Mouse (Mus musculus): ENCODE data around the gene Zzz3. TPM values are rescaled to one million over a fixed set of nuclear protein-coding genes. Genes with fewer than 3 reads are reported as not detected.

The Zzz3 gene
- polyA plus RNA-seq, 1 experiment from 2014 or later: 10.8 TPM

GRCm38 (mm10) chr3:152497084-152497483 is 101.8 kb downstream of the Zzz3 start:
- Histone ChIP-seq H3K9ac (no peak overlapping the region), H3K4me2 (no peak overlapping the region), H3K27me3 (no peaks in the 10 kb centered on the region), H3K4me1 (replicated peaks) (no peaks in the 10 kb centered on the region), H3K36me3 (replicated peaks) (no peaks in the 10 kb centered on the region), H3K27ac (replicated peaks) (no peak overlapping the region), H3K9me3 (replicated peaks) (no peaks in the 10 kb centered on the region), H3K4me3 (replicated peaks) (no peak overlapping the region)
- ATAC-seq (ENCODE audit: insufficient read depth): no peak
- WGBS (ENCODE audit: insufficient replicate concordance): 72% methylated on average over 7 of the region's 7 CpGs

- H3K9me3 ChIP-seq (replicated peaks): no peaks in the 10 kb centered on the region
- no peaks in the 10 kb centered on the region for H3K27me3 ChIP-seq
- ATAC-seq (ENCODE audit: insufficient read depth): no peak
- WGBS (ENCODE audit: insufficient replicate concordance): 65% methylated on average over 2 of the region's 2 CpGs
- no peak overlapping the region for H3K9ac ChIP-seq
- no peak overlapping the region for H3K4me2 ChIP-seq
- no peaks in the 10 kb centered on the region for H3K36me3 ChIP-seq (replicated peaks)
- H3K27ac ChIP-seq (replicated peaks): no peak overlapping the region
- H3K4me3 ChIP-seq (replicated peaks): no peak overlapping the region
- H3K4me1 ChIP-seq (replicated peaks): no peaks in the 10 kb centered on the region
These were observed 102.6 kb downstream of the Zzz3 start for GRCm38 (mm10) chr3:152497842-152498241.

GRCm38 (mm10) chr3:152498968-152499696 is 103.9 kb downstream of the Zzz3 start:
- no peak overlapping the region for H3K4me2 ChIP-seq
- no peak overlapping the region for H3K27ac ChIP-seq (replicated peaks)
- no peaks in the 10 kb centered on the region for H3K36me3 ChIP-seq (replicated peaks)
- H3K27me3 ChIP-seq: no peaks in the 10 kb centered on the region
- no peaks in the 10 kb centered on the region for H3K9me3 ChIP-seq (replicated peaks)
- ATAC-seq (ENCODE audit: insufficient read depth): no peak
- H3K9ac ChIP-seq: no peak overlapping the region
- H3K4me1 ChIP-seq (replicated peaks): no peaks in the 10 kb centered on the region
- H3K4me3 ChIP-seq (replicated peaks): no peak overlapping the region
- WGBS (ENCODE audit: insufficient replicate concordance): 49% methylated on average over 2 of the region's 2 CpGs

GRCm38 (mm10) chr3:152507900-152508299 is 112.6 kb downstream of the Zzz3 start:
- ATAC-seq (ENCODE audit: insufficient read depth): no peak
- Histone ChIP-seq H3K4me1 (replicated peaks) (no peaks in the 10 kb centered on the region), H3K9ac (no peak overlapping the region), H3K27me3 (no peaks in the 10 kb centered on the region), H3K36me3 (replicated peaks) (no peaks in the 10 kb centered on the region), H3K4me2 (no peak overlapping the region), H3K27ac (replicated peaks) (no peak overlapping the region), H3K9me3 (replicated peaks) (no peaks in the 10 kb centered on the region), H3K4me3 (replicated peaks) (no peak overlapping the region)
- WGBS (ENCODE audit: insufficient replicate concordance): 75% methylated on average over 8 of the region's 8 CpGs

- WGBS (ENCODE audit: insufficient replicate concordance): 76% methylated on average over 12 of the region's 12 CpGs
These were observed 113.2 kb downstream of the Zzz3 start for GRCm38 (mm10) chr3:152508419-152508993.

GRCm38 (mm10) chr3:152509268-152509667 is 114.0 kb downstream of the Zzz3 start:
- no peaks in the 10 kb centered on the region for H3K27me3 ChIP-seq
- no peaks in the 10 kb centered on the region for H3K36me3 ChIP-seq (replicated peaks)
- no peak overlapping the region for H3K9ac ChIP-seq
- H3K4me3 ChIP-seq (replicated peaks): no peak overlapping the region
- no peaks in the 10 kb centered on the region for H3K4me1 ChIP-seq (replicated peaks)
- no peak overlapping the region for H3K4me2 ChIP-seq
- ATAC-seq (ENCODE audit: insufficient read depth): no peak
- no peak overlapping the region for H3K27ac ChIP-seq (replicated peaks)
- H3K9me3 ChIP-seq (replicated peaks): no peaks in the 10 kb centered on the region
- WGBS (ENCODE audit: insufficient replicate concordance): 34% methylated on average over 7 of the region's 7 CpGs

More at GRCm38 (mm10) chr3:152508419-152508993, 113.2 kb downstream of the Zzz3 start:
- Histone ChIP-seq H3K4me1 (replicated peaks) (no peaks in the 10 kb centered on the region), H3K27me3 (no peaks in the 10 kb centered on the region), H3K36me3 (replicated peaks) (no peaks in the 10 kb centered on the region), H3K4me3 (replicated peaks) (no peak overlapping the region), H3K4me2 (no peak overlapping the region), H3K9ac (no peak overlapping the region), H3K9me3 (replicated peaks) (no peaks in the 10 kb centered on the region), H3K27ac (replicated peaks) (no peak overlapping the region)
- ATAC-seq (ENCODE audit: insufficient read depth): no peak

Other genes starting within 250 kb of the Zzz3 start
- gene Gipc2, start 229.2 kb upstream of the Zzz3 start, polyA plus RNA-seq (2015; fragmentation: Nextera tagmentation; extraction: Ambion mirVana): 19.3 and 20.0 TPM in 2 replicates
- 35.3 and 36.8 TPM in 2 replicates for gene Dnajb4, start 185.2 kb upstream of the Zzz3 start, polyA plus RNA-seq (2015; fragmentation: Nextera tagmentation; extraction: Ambion mirVana)
- 55.1 and 57.1 TPM in 2 replicates for gene Fubp1, start 185.1 kb upstream of the Zzz3 start, polyA plus RNA-seq (2015; fragmentation: Nextera tagmentation; extraction: Ambion mirVana)
- gene Nexn, start 129.1 kb upstream of the Zzz3 start, polyA plus RNA-seq (2015; fragmentation: Nextera tagmentation; extraction: Ambion mirVana): 1.5 and 1.7 TPM in 2 replicates
- 3.4 and 3.5 TPM in 2 replicates for gene Miga1, start 55.1 kb upstream of the Zzz3 start, polyA plus RNA-seq (2015; fragmentation: Nextera tagmentation; extraction: Ambion mirVana)
- 19.6 and 21.4 TPM in 2 replicates for gene Usp33, start 49.0 kb upstream of the Zzz3 start, polyA plus RNA-seq (2015; fragmentation: Nextera tagmentation; extraction: Ambion mirVana)

Data from liver, embryonic 15.5 days (tissue).